8 mouse cellular contexts compared by ENCODE assay signal in the genomic region with DNA sequence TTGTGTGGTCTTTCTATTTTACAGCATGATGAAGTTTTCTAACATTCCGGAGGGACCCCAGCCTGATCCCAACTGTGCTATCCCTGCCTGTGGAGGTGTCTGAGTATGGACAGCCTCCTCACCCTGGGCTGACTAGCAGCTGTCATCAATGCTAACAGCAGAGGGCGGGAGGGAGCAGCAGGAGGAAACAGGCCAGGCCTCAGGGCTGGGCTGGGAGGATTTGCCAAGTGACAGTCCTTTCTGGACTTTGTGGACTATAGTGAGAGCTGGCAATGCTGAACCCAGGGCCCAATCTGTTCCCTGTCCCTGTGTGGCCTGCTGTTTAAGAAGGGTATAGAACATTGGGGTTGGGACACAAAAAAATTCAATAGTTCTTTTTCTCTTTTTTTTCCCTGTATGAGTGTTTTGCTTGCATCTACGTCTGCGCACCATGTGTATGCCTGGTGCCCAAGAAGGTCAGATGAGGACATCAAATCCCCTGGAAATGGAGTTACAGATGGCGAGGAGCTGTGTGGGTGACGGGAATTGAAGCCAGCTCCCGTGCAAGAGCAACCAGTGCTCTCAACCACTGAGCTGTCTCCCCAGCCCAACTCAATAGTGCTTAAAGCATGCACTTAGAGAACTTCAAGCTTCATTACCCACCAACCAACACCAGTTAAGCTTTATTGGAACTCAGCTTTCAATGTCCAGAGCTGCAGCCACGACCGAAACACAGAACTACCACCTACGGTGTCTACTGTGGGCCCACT.
A peak's percentile ranks its signal among the peaks of the same experiment; 100 is the strongest.
DNase-seq lines count a peak whose midpoint lies in the region; ATAC-seq and TF ChIP-seq lines count a peak whose summit lies in the region.

No protein-coding gene starts in this region.

- H3K27ac ChIP-seq in gastrocnemius, adult 2 months, result peak overlapping the region; percentile 80
- no peak overlapping the region for H3K27ac ChIP-seq in intestine, embryonic 15.5 days

- no peaks in the 10 kb centered on the region for H3K27me3 ChIP-seq in intestine, embryonic 15.5 days (replicated peaks)

- no peak overlapping the region for H3K4me3 ChIP-seq in gastrocnemius, adult 2 months
- no peak overlapping the region for H3K4me3 ChIP-seq in intestine, embryonic 15.5 days (replicated peaks)

- no peaks in the 10 kb centered on the region for H3K4me1 ChIP-seq in intestine, embryonic 15.5 days (replicated peaks)

- H3K36me3 ChIP-seq in intestine, embryonic 15.5 days, result peaks cover 56% of the 10 kb centered on the region

- no peaks in the 10 kb centered on the region for H3K9me3 ChIP-seq in intestine, embryonic 15.5 days

- peak; percentile 83 for DNase-seq in R1 (ENCODE audit: low read depth, low spot score)
- DNase-seq in cerebellum, postnatal 36 days, result peak; percentile 92 to 94
- DNase-seq in gastrocnemius, adult 2 months, result peak; percentile 92
- DNase-seq in left cerebral cortex, postnatal 10 days (ENCODE audit: extremely low spot score in 1 of 2, low spot score in 2 of 2), result peak; percentile 80 to 86
- peak; percentile 63 for DNase-seq in right cerebral cortex, postnatal 25 days
- DNase-seq in urinary bladder, postnatal 4 days (ENCODE audit: low spot score in 2 of 2), result peak; percentile 76 to 88

- no peak overlapping the region for H3K4me2 ChIP-seq in intestine, embryonic 15.5 days (replicated peaks)

- TF ChIP-seq CTCF in gastrocnemius, adult 2 months (IDR thresholded peaks at IDR 0.05), result peak; percentile 95

- ATAC-seq in intestine, embryonic 15.5 days, result peak; percentile 76; the same call in 1 of the 2 replicates
- ATAC-seq in megakaryocyte progenitor cell, adult 5-6 weeks (replicated peaks; ENCODE audit: poor library complexity), result peak; percentile 87

- H3K9ac ChIP-seq in intestine, embryonic 15.5 days, result no peak overlapping the region

- intact Hi-C loops in gastrocnemius, adult 2 months (cut with DNase I), result loop anchor here (1.0 kb wide), 2 partner anchors 74 to 88 kb away; no protein-coding TSS in a partner anchor
- intact Hi-C loops in left cerebral cortex, postnatal 10 days (cut with DNase I), result loop anchor here (5.0 kb wide), 1 partner anchor 51 kb away; no protein-coding TSS in a partner anchor

- 78% methylated on average over 10 of the region's 10 CpGs for WGBS in intestine, embryonic 15.5 days
